Mouse (Mus musculus): ENCODE data around the gene Emsy. TPM values are rescaled to one million over a fixed set of nuclear protein-coding genes. Genes with fewer than 3 reads are reported as not detected.

The Emsy gene
- total and polyA plus RNA-seq, 3 experiments = 19.6 to 25.6 (median 24.0) TPM

- H3K27ac ChIP-seq = peak overlapping the region; percentile 45
- 75% methylated on average over 9 of the region's 9 CpGs for WGBS
- H3K36me3 ChIP-seq (ENCODE audit: control insufficient read depth, insufficient read depth, low read length) = no peaks in the 10 kb centered on the region
- H3K9ac ChIP-seq (ENCODE audit: low read depth, low read length) = no peak overlapping the region
- TF ChIP-seq POLR2A (IDR thresholded peaks at IDR 0.05; ENCODE audit: insufficient read depth, low read depth, low read length) (no peak), CTCF (IDR thresholded peaks at IDR 0.05) (no peak), EP300 (IDR thresholded peaks at IDR 0.05; ENCODE audit: insufficient read depth, low read depth, low read length) (no peak)
- H3K4me1 ChIP-seq (ENCODE audit: control insufficient read depth, insufficient read depth, low read length) = peaks cover 1% of the 10 kb centered on the region; the same call in 1 of the 2 replicates
- H3K4me3 ChIP-seq = no peak overlapping the region
- peak in 1 of 2 experiments; percentile 81 for DNase-seq
- no peaks in the 10 kb centered on the region for H3K79me2 ChIP-seq (replicated peaks; ENCODE audit: control insufficient read depth, insufficient read depth, low read length)
- intact Hi-C loops (cut with DNase I) = no loop called here
- no peaks in the 10 kb centered on the region for H3K27me3 ChIP-seq (ENCODE audit: control insufficient read depth, insufficient read depth, low read length)
Measured at GRCm38 (mm10) chr7:98558128-98558921, 98.3 kb downstream of the Emsy start.

GRCm38 (mm10) chr7:98556767-98557394, 99.7 kb downstream of the Emsy start:
- no peak for DNase-seq
- intact Hi-C loops (cut with DNase I) = no loop called here
- WGBS = 83% methylated on average over 6 of the region's 6 CpGs
- Histone ChIP-seq H3K27me3 (ENCODE audit: control insufficient read depth, insufficient read depth, low read length) (no peaks in the 10 kb centered on the region), H3K4me1 (ENCODE audit: control insufficient read depth, insufficient read depth, low read length) (peaks cover 1% of the 10 kb centered on the region; the same call in 1 of the 2 replicates), H3K36me3 (ENCODE audit: control insufficient read depth, insufficient read depth, low read length) (no peaks in the 10 kb centered on the region), H3K27ac (no peak overlapping the region), H3K79me2 (replicated peaks; ENCODE audit: control insufficient read depth, insufficient read depth, low read length) (no peaks in the 10 kb centered on the region), H3K4me3 (no peak overlapping the region), H3K9ac (ENCODE audit: low read depth, low read length) (no peak overlapping the region)
- TF ChIP-seq CTCF (IDR thresholded peaks at IDR 0.05) (no peak), EP300 (IDR thresholded peaks at IDR 0.05; ENCODE audit: insufficient read depth, low read depth, low read length) (no peak), POLR2A (IDR thresholded peaks at IDR 0.05; ENCODE audit: insufficient read depth, low read depth, low read length) (no peak)

GRCm38 (mm10) chr7:98551041-98551440, 105.5 kb downstream of the Emsy start:
- no peaks in the 10 kb centered on the region for H3K27me3 ChIP-seq (ENCODE audit: control insufficient read depth, insufficient read depth, low read length)
- peaks cover 11% of the 10 kb centered on the region for H3K4me1 ChIP-seq (ENCODE audit: control insufficient read depth, insufficient read depth, low read length)
- no peak for DNase-seq
- no peaks in the 10 kb centered on the region for H3K36me3 ChIP-seq (ENCODE audit: control insufficient read depth, insufficient read depth, low read length)
- no peaks in the 10 kb centered on the region for H3K79me2 ChIP-seq (replicated peaks; ENCODE audit: control insufficient read depth, insufficient read depth, low read length)
- WGBS = 31% methylated on average over 3 of the region's 3 CpGs
- H3K4me3 ChIP-seq = no peak overlapping the region
- TF ChIP-seq CTCF (IDR thresholded peaks at IDR 0.05) = no peak
- TF ChIP-seq POLR2A (IDR thresholded peaks at IDR 0.05; ENCODE audit: insufficient read depth, low read depth, low read length) = no peak
- no peak for TF ChIP-seq EP300 (IDR thresholded peaks at IDR 0.05; ENCODE audit: insufficient read depth, low read depth, low read length)
- intact Hi-C loops (cut with DNase I) = no loop called here
- H3K9ac ChIP-seq (ENCODE audit: low read depth, low read length) = no peak overlapping the region
- H3K27ac ChIP-seq = peak overlapping the region; percentile 48

- no peak for TF ChIP-seq CTCF (IDR thresholded peaks at IDR 0.05)
- TF ChIP-seq POLR2A (IDR thresholded peaks at IDR 0.05; ENCODE audit: insufficient read depth, low read depth, low read length) = no peak
- no peak for TF ChIP-seq EP300 (IDR thresholded peaks at IDR 0.05; ENCODE audit: insufficient read depth, low read depth, low read length)
- Histone ChIP-seq H3K4me1 (ENCODE audit: control insufficient read depth, insufficient read depth, low read length) (peaks cover 11% of the 10 kb centered on the region), H3K79me2 (replicated peaks; ENCODE audit: control insufficient read depth, insufficient read depth, low read length) (no peaks in the 10 kb centered on the region), H3K27me3 (ENCODE audit: control insufficient read depth, insufficient read depth, low read length) (no peaks in the 10 kb centered on the region), H3K9ac (ENCODE audit: low read depth, low read length) (no peak overlapping the region), H3K36me3 (ENCODE audit: control insufficient read depth, insufficient read depth, low read length) (no peaks in the 10 kb centered on the region), H3K4me3 (no peak overlapping the region), H3K27ac (peak overlapping the region; percentile 48)
- intact Hi-C loops (cut with DNase I) = no loop called here
- 33% methylated on average over 2 of the region's 2 CpGs for WGBS
- DNase-seq = no peak
Measured at GRCm38 (mm10) chr7:98550596-98550995, 106.0 kb downstream of the Emsy start.

- Histone ChIP-seq H3K27ac (peak overlapping the region; percentile 55; the same call in 1 of the 2 replicates), H3K79me2 (replicated peaks; ENCODE audit: control insufficient read depth, insufficient read depth, low read length) (no peaks in the 10 kb centered on the region), H3K4me3 (no peak overlapping the region), H3K27me3 (ENCODE audit: control insufficient read depth, insufficient read depth, low read length) (no peaks in the 10 kb centered on the region), H3K36me3 (ENCODE audit: control insufficient read depth, insufficient read depth, low read length) (no peaks in the 10 kb centered on the region), H3K4me1 (ENCODE audit: control insufficient read depth, insufficient read depth, low read length) (peaks cover 19% of the 10 kb centered on the region), H3K9ac (ENCODE audit: low read depth, low read length) (no peak overlapping the region)
- DNase-seq = peak in 1 of 2 experiments; percentile 68
- TF ChIP-seq POLR2A (IDR thresholded peaks at IDR 0.05; ENCODE audit: insufficient read depth, low read depth, low read length) (no peak), CTCF (IDR thresholded peaks at IDR 0.05) (peak; percentile 42)
- intact Hi-C loops (cut with DNase I) = no loop called here
- WGBS = 10% methylated on average over 3 of the region's 3 CpGs
Measured at GRCm38 (mm10) chr7:98548839-98549238, 107.7 kb downstream of the Emsy start.

GRCm38 (mm10) chr7:98544556-98544955, 112.0 kb downstream of the Emsy start:
- Histone ChIP-seq H3K4me1 (ENCODE audit: control insufficient read depth, insufficient read depth, low read length) (peaks cover 27% of the 10 kb centered on the region), H3K27me3 (ENCODE audit: control insufficient read depth, insufficient read depth, low read length) (no peaks in the 10 kb centered on the region), H3K79me2 (replicated peaks; ENCODE audit: control insufficient read depth, insufficient read depth, low read length) (no peaks in the 10 kb centered on the region), H3K27ac (peak overlapping the region; percentile 8; the same call in 1 of the 2 replicates), H3K9ac (ENCODE audit: low read depth, low read length) (no peak overlapping the region), H3K4me3 (no peak overlapping the region), H3K36me3 (ENCODE audit: control insufficient read depth, insufficient read depth, low read length) (no peaks in the 10 kb centered on the region)
- no peak for TF ChIP-seq CTCF (IDR thresholded peaks at IDR 0.05)
- TF ChIP-seq POLR2A (IDR thresholded peaks at IDR 0.05; ENCODE audit: insufficient read depth, low read depth, low read length) = no peak
- no peak for TF ChIP-seq EP300 (IDR thresholded peaks at IDR 0.05; ENCODE audit: insufficient read depth, low read depth, low read length)
- 51% methylated on average over 3 of the region's 3 CpGs for whole genome bisulfite sequencing
- DNase-seq = no peak
- intact Hi-C loops (cut with DNase I) = no loop called here
